Mouse (Mus musculus) ES-E14 (cell line): Measurements from ENCODE around the gene Zfp827. TPM values are rescaled to one million over a fixed set of nuclear protein-coding genes. Genes with fewer than 3 reads are reported as not detected.

Source experiments
- DNase-seq: peaks from one replicate; pipeline ENCODE4 v3.0.0-alpha.2; 2013; ENCODE audit warnings: low read depth, low spot score
- H3K27ac ChIP-seq: 2 replicates; pipeline ENCODE4 v1.5.1; 2012; ENCODE audit warnings: low read depth, mild to moderate bottlenecking, low read length, moderate library complexity, mixed read lengths; ENCODE audit not compliant: poor library complexity, insufficient read depth, severe bottlenecking
- H3K36me3 ChIP-seq: 2 replicates; pipeline ENCODE4 v1.6.1; 2012; ENCODE audit warnings: mild to moderate bottlenecking, low read length, moderate library complexity, mixed read lengths; ENCODE audit not compliant: control insufficient read depth, poor library complexity, insufficient read depth, severe bottlenecking
- H3K4me1 ChIP-seq, 2 experiments: fragments of 150-350 bp in 1 of 2; sonication (generic) in 1 of 2; 2 replicates each; pipeline ENCODE4 v1.6.1; 2012; ENCODE audit warnings: low read length in 2 of 2, mild to moderate bottlenecking in 1 of 2, mixed read lengths in 1 of 2; ENCODE audit not compliant: control insufficient read depth in 2 of 2, insufficient read depth in 2 of 2, poor library complexity in 1 of 2
- H3K4me3 ChIP-seq, 2 experiments: fragments of 150-350 bp in 1 of 2; sonication (generic) in 1 of 2; 2 replicates each; pipeline ENCODE4 v1.5.1; 2012; ENCODE audit warnings: low read length in 2 of 2, low read depth in 1 of 2, mild to moderate bottlenecking in 1 of 2, mixed read lengths in 1 of 2; ENCODE audit not compliant: insufficient read depth in 1 of 2, poor library complexity in 1 of 2, severe bottlenecking in 1 of 2
- H3K9ac ChIP-seq: 2 replicates; pipeline ENCODE4 v1.6.1; 2012; ENCODE audit warnings: low read depth, mild to moderate bottlenecking, low read length, mixed read lengths; ENCODE audit not compliant: poor library complexity, insufficient read depth, severe bottlenecking
- H3K9me3 ChIP-seq: fragments of 150-350 bp; sonication (generic); 2 replicates; pipeline ENCODE4 v1.6.1; 2012; ENCODE audit warnings: low read depth, mild to moderate bottlenecking, low read length; ENCODE audit not compliant: control insufficient read depth, insufficient read depth
- CHD2 ChIP-seq: IDR thresholded peaks from 2 replicates; pipeline ENCODE4 v1.6.1; 2014; ENCODE audit warnings: mild to moderate bottlenecking, low read depth, low read length, inconsistent platforms
- HCFC1 ChIP-seq: IDR thresholded peaks from 2 replicates; pipeline ENCODE4 v1.6.1; 2012; ENCODE audit warnings: low read length, inconsistent platforms, borderline replicate concordance; ENCODE audit not compliant: insufficient read depth
- MAFK ChIP-seq: IDR thresholded peaks from 2 replicates; pipeline ENCODE4 v1.6.1; 2014; ENCODE audit warnings: mild to moderate bottlenecking, low read depth, low read length, inconsistent platforms; ENCODE audit not compliant: insufficient read depth
- ZC3H11A ChIP-seq: IDR thresholded peaks from 2 replicates; pipeline ENCODE4 v1.6.1; 2012; ENCODE audit warnings: low read depth, mild to moderate bottlenecking, inconsistent platforms, low read length, borderline replicate concordance
- ZNF384 ChIP-seq: IDR thresholded peaks from 2 replicates; pipeline ENCODE4 v1.6.1; 2012; ENCODE audit warnings: low read depth, low read length, inconsistent platforms
- in situ Hi-C, 2 experiments: fragments of 600-800 bp; cut with MboI; formaldehyde crosslinking; loops; one replicate each; pipeline ENCODE4 v1.15.1; 2025; ENCODE audit warnings: low sequenced_read_pairs in 2 of 2, inconsistent platforms in 1 of 2; ENCODE audit not compliant: unreplicated experiment in 2 of 2
- total RNA-seq: library from RNA; depleted of rRNA; stranded (reverse); fragments of 300-350 nt; gene quantifications from 2 replicates; pipeline ENCODE4 v1.2.3, GENCODE M21; 2012

Gene Zfp827
- total RNA-seq, 1 experiment = 5.8 TPM

DNA sequence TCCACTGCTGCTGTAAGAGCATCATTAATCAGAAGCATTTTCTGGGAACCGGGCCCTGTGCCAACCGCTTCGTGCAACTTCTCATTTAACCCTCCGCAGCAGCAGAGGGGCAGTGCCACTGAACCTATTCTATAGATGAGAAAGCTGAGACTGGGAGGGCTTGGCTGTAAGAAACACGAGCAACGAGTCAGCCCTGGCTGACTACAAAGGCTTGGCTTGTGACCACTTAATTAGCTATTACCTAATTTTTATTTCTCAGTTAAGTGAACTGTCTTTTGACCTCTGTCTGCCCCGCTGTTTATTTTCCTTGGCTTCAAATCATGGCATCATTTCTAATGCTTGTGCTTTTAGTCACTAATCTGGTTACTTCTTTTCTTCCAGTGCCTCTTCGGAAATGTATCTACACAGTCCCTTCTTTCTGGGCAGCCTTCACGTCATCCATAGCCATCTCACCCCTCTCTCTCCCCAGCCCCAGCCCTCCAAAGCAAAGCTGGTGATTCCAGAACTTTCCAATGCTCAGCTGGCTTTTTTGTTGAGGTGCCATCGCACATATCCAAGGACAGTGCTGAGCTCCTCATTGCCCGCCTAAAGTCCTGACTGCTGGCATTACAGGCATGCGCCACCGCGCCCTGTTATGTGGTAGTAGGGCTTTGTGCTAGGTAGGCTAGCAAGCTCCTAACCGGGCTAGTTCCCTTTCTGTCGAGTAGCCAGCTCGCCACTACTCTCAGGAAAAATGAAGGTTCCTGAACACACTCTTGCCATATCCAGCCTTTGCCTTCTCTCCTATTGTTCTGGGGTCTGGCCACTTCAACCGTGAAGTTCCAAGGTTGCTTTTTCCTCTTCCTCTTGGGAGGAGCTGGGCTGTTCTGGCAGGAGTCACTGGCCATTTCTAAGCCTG is 55.5 kb downstream of the Zfp827 start:
- Histone ChIP-seq H3K27ac (no peak overlapping the region), H3K36me3 (peaks cover 4% of the 10 kb centered on the region; the same call in 1 of the 2 replicates), H3K9ac (no peak overlapping the region), H3K4me3 (no peak overlapping the region), H3K9me3 (no peaks in the 10 kb centered on the region), H3K4me1 (peaks cover 9 to 19% of the 10 kb centered on the region in 2 experiments)
- in situ Hi-C loops = no loop called here
- DNase-seq = no peak
- TF ChIP-seq ZC3H11A (no peak), MAFK (no peak), ZNF384 (no peak), HCFC1 (no peak), CHD2 (no peak)

DNA sequence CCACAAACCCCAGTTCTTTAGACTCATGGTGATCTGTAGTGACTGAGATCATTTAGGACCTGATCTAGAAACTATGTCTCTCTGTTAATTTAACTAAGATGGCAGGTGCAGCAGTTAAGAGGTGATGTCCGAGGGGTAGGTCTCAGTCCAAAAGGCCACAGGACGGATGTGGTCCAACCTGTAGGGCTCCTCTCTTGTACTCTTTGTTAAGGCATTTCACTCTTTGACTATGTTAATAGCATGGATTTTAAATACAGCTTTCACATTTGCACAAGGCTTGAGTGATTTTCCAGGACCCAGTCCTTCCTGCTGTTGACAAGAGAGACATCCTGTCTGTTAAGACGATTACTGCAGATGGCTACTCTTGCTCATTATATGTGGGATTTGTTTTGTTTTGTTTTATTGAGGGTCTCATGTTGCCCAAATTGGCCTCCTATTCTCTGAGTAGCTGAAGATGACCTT is 56.2 kb downstream of the Zfp827 start:
- in situ Hi-C loops = no loop called here
- TF ChIP-seq HCFC1 = no peak
- no peak for TF ChIP-seq MAFK
- no peak for TF ChIP-seq CHD2
- Histone ChIP-seq H3K36me3 (peaks cover 6% of the 10 kb centered on the region; the same call in 1 of the 2 replicates), H3K27ac (no peak overlapping the region), H3K4me1 (peaks cover 8 to 16% of the 10 kb centered on the region in 2 experiments), H3K4me3 (no peak overlapping the region), H3K9me3 (no peaks in the 10 kb centered on the region), H3K9ac (no peak overlapping the region)
- no peak for DNase-seq

DNA sequence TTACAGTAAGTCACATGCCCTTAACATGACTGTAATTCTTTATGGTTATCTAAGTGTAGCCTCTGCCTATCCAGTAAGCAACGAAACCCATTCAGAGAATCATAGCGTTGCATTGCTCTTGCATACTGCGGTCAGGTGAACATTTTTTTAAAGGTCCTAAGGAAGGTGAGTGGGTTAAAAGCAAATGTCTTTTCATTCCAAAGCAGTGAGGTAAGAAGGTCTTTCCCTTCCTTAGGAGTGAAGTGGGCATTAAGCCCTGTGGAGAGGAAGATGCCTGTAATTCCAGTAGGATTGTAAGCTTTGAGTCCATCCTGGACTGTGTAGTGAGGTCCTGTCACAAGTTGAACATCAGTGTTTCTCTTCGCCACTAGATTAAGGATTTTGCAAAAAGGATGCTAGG is 66.2 kb downstream of the Zfp827 start:
- H3K4me1 ChIP-seq = peaks cover 0 to 3% of the 10 kb centered on the region in 2 experiments; a peak in 1 of 4 replicates
- no peak overlapping the region for H3K9ac ChIP-seq
- DNase-seq = no peak
- H3K36me3 ChIP-seq = peaks cover 7% of the 10 kb centered on the region
- in situ Hi-C loops = no loop called here
- H3K4me3 ChIP-seq = no peak overlapping the region
- H3K9me3 ChIP-seq = no peaks in the 10 kb centered on the region
- no peak for TF ChIP-seq ZC3H11A
- no peak for TF ChIP-seq HCFC1
- no peak for TF ChIP-seq CHD2
- TF ChIP-seq MAFK = no peak
- no peak for TF ChIP-seq ZNF384
- no peak overlapping the region for H3K27ac ChIP-seq

DNA sequence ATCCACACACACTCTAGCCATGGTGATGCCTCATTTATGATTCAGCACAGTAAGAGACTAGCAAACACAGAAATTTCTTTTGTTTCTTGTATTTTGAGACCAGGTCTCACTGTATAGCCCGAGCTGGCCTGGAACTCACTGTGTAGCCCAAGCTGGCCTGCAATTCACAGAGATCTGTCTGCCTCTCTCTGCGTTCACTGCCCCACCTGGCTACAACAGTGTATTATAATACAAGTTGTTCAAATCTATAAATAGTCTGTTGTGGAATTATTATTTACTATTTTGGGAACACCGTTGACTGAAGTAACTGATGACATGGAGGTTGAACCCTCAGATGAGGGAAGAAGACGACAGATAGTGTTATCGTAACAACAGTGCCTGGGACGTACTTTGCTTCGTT is 66.9 kb downstream of the Zfp827 start:
- in situ Hi-C loops = no loop called here
- no peaks in the 10 kb centered on the region for H3K9me3 ChIP-seq
- peaks cover 7% of the 10 kb centered on the region for H3K36me3 ChIP-seq

More for the DNA sequence above, 66.9 kb downstream of the Zfp827 start:
- H3K4me1 ChIP-seq = peaks cover 0 to 3% of the 10 kb centered on the region in 2 experiments; a peak in 1 of 4 replicates
- DNase-seq = no peak
- no peak overlapping the region for H3K4me3 ChIP-seq
- TF ChIP-seq ZNF384 (no peak), ZC3H11A (no peak), MAFK (no peak), HCFC1 (no peak), CHD2 (no peak)
- H3K9ac ChIP-seq = no peak overlapping the region
- H3K27ac ChIP-seq = no peak overlapping the region
